Mouse (Mus musculus): ENCODE data around the gene Acbd5. TPM values are rescaled to one million over a fixed set of nuclear protein-coding genes. Genes with fewer than 3 reads are reported as not detected.

The Acbd5 gene
- polyA plus RNA-seq, 1 experiment from 2014 or later, result 40.6 TPM

DNA sequence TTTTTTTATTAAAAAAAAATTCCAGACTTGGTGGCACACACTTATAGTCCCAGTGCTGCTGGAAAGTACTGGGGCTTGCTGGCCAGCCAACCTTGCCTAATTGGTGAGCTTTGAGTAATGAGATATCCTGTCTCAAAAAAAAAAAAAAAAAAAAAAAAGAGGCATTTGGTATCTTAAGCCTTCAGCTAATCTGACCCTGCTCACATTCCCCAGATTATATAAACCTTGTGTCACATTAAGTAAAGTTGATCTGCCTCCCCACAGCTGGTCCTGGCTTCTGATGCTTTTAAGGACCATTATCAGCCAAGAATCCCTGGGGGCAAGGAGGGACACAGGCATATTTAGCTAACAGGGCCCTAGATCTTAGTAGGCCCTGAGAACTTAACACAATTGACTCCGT lies 22.3 kb upstream of the Acbd5 start:
- H3K27me3 ChIP-seq (ENCODE audit: control insufficient read depth, insufficient read depth, low read length), result no peaks in the 10 kb centered on the region
- no peak overlapping the region for H3K27ac ChIP-seq (ENCODE audit: low read depth, low read length)
- ATAC-seq (replicated peaks; ENCODE audit: low FRiP score), result no peak
- no peak overlapping the region for H3K9ac ChIP-seq (ENCODE audit: low read length)
- H3K9me3 ChIP-seq (ENCODE audit: control insufficient read depth, low read length), result no peaks in the 10 kb centered on the region
- DNase-seq (ENCODE audit: low spot score), result no peak
- H3K4me2 ChIP-seq (ENCODE audit: low read depth, low read length, severe bottlenecking), result no peak overlapping the region
- H3K36me3 ChIP-seq (ENCODE audit: control insufficient read depth, insufficient read depth, low read length), result no peaks in the 10 kb centered on the region
- 52% methylated on average over 1 of the region's 1 CpGs for WGBS
- H3K4me1 ChIP-seq (replicated peaks; ENCODE audit: control insufficient read depth, insufficient read depth, low read length), result no peaks in the 10 kb centered on the region
- H3K4me3 ChIP-seq (ENCODE audit: low read depth, low read length), result no peak overlapping the region

DNA sequence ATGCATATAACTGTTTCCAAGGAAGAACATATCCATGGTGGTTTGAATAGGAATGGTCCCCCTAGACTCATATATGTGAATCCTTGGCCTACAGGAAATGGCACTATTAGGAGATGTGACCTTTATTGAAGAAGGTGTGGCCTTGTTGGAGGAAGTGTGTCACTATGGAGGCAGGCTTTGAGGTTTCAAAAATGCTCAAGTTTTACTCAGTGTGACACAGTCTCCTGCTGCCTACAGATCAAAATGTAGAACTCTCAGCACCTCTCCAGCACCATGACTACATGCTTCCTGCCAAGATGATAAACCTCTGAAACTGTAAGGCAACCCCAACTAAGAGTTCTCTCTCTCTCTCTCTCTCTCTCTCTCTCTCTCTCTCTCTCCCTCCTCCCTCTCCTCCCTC lies 20.0 kb upstream of the Acbd5 start:
- DNase-seq (ENCODE audit: low spot score) (no peak), ATAC-seq (replicated peaks; ENCODE audit: low FRiP score) (no peak)
- H3K9me3 ChIP-seq (ENCODE audit: control insufficient read depth, low read length), result no peaks in the 10 kb centered on the region
- H3K4me1 ChIP-seq (replicated peaks; ENCODE audit: control insufficient read depth, insufficient read depth, low read length), result no peaks in the 10 kb centered on the region
- H3K27me3 ChIP-seq (ENCODE audit: control insufficient read depth, insufficient read depth, low read length), result no peaks in the 10 kb centered on the region
- no peak overlapping the region for H3K4me3 ChIP-seq (ENCODE audit: low read depth, low read length)
- no peak overlapping the region for H3K4me2 ChIP-seq (ENCODE audit: low read depth, low read length, severe bottlenecking)
- H3K27ac ChIP-seq (ENCODE audit: low read depth, low read length), result no peak overlapping the region
- H3K9ac ChIP-seq (ENCODE audit: low read length), result no peak overlapping the region
- H3K36me3 ChIP-seq (ENCODE audit: control insufficient read depth, insufficient read depth, low read length), result no peaks in the 10 kb centered on the region

DNA sequence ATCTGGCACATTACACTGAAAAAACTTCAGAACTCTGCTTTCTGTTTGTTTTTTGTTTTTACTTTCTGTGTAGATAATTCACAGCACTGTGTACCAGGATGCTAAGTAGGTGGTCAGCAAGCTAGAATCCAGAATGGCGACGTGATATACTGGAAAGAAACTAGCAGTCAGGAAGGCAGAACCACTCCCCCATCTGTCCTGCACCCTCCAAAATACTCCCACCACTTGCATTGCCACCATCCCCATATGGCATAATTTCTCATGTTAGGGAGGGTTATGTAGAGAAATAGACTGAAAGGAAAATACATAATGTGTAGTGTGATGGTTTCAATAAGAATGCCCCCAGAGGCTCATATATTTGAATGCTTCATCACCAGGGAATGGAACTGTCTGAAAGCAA lies 16.1 kb upstream of the Acbd5 start:
- H3K9ac ChIP-seq (ENCODE audit: low read length), result no peak overlapping the region
- WGBS, result 81% methylated on average over 2 of the region's 2 CpGs
- ATAC-seq (replicated peaks; ENCODE audit: low FRiP score), result no peak
- no peaks in the 10 kb centered on the region for H3K4me1 ChIP-seq (replicated peaks; ENCODE audit: control insufficient read depth, insufficient read depth, low read length)
- no peak for DNase-seq (ENCODE audit: low spot score)
- H3K27me3 ChIP-seq (ENCODE audit: control insufficient read depth, insufficient read depth, low read length), result no peaks in the 10 kb centered on the region
- no peaks in the 10 kb centered on the region for H3K36me3 ChIP-seq (ENCODE audit: control insufficient read depth, insufficient read depth, low read length)
- no peak overlapping the region for H3K4me2 ChIP-seq (ENCODE audit: low read depth, low read length, severe bottlenecking)
- H3K27ac ChIP-seq (ENCODE audit: low read depth, low read length), result no peak overlapping the region
- H3K9me3 ChIP-seq (ENCODE audit: control insufficient read depth, low read length), result no peaks in the 10 kb centered on the region
- H3K4me3 ChIP-seq (ENCODE audit: low read depth, low read length), result no peak overlapping the region

DNA sequence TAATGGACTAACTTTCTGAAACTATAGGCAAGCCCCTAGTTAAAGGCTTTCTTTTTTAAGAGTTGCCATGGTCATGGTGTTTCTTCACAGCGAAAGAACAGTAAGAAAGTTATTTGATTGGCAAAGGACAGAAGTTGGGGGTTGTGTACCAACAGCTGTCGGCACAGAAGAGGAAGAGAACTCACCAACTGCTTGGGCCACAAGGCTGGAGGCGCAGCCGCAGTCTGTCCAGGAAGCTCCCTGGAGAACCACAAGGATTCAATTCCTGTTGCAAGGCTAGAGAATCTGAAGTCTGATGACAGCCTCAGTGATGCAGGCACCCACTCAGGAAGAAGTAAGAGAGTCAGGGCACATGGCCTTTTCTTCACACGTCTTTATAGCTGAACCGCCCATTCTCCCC lies 15.4 kb upstream of the Acbd5 start:
- Histone ChIP-seq H3K9ac (ENCODE audit: low read length) (no peak overlapping the region), H3K27me3 (ENCODE audit: control insufficient read depth, insufficient read depth, low read length) (no peaks in the 10 kb centered on the region), H3K27ac (ENCODE audit: low read depth, low read length) (no peak overlapping the region), H3K9me3 (ENCODE audit: control insufficient read depth, low read length) (no peaks in the 10 kb centered on the region), H3K4me3 (ENCODE audit: low read depth, low read length) (no peak overlapping the region), H3K36me3 (ENCODE audit: control insufficient read depth, insufficient read depth, low read length) (no peaks in the 10 kb centered on the region), H3K4me1 (replicated peaks; ENCODE audit: control insufficient read depth, insufficient read depth, low read length) (no peaks in the 10 kb centered on the region), H3K4me2 (ENCODE audit: low read depth, low read length, severe bottlenecking) (no peak overlapping the region)
- no peak for DNase-seq (ENCODE audit: low spot score)
- no peak for ATAC-seq (replicated peaks; ENCODE audit: low FRiP score)
- WGBS, result 83% methylated on average over 6 of the region's 6 CpGs

DNA sequence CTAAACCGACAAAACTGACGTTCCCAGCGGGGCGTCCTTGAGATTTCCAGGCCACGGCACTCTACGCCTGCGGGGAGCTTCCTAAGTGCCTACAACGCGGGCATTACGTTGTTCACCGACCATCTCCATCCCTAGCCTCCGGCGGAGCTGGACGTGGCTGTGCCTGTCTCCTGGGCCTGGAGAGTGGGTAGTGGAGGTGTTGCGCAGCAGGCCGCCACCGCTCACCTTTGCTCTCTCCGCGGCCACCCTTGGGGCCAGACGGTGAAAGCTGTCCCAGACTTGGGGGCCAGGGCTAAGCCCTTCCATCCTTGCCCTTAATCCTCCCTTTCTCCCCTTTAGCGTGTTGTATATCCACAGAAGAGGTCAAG lies 387 bp downstream of the Acbd5 start:
- Histone ChIP-seq H3K27ac (ENCODE audit: low read depth, low read length) (peak overlapping the region; percentile 85), H3K9me3 (ENCODE audit: control insufficient read depth, low read length) (no peaks in the 10 kb centered on the region), H3K9ac (ENCODE audit: low read length) (peak overlapping the region; percentile 79), H3K27me3 (ENCODE audit: control insufficient read depth, insufficient read depth, low read length) (no peaks in the 10 kb centered on the region), H3K4me1 (replicated peaks; ENCODE audit: control insufficient read depth, insufficient read depth, low read length) (no peaks in the 10 kb centered on the region), H3K4me2 (ENCODE audit: low read depth, low read length, severe bottlenecking) (peak overlapping the region; percentile 86), H3K4me3 (ENCODE audit: low read depth, low read length) (peak overlapping the region; percentile 65), H3K36me3 (ENCODE audit: control insufficient read depth, insufficient read depth, low read length) (no peaks in the 10 kb centered on the region)
- peak; percentile 75 for DNase-seq (ENCODE audit: low spot score)
- ATAC-seq (replicated peaks; ENCODE audit: low FRiP score), result peak; percentile 73
- WGBS, result 0% methylated on average over 21 of the region's 21 CpGs

DNA sequence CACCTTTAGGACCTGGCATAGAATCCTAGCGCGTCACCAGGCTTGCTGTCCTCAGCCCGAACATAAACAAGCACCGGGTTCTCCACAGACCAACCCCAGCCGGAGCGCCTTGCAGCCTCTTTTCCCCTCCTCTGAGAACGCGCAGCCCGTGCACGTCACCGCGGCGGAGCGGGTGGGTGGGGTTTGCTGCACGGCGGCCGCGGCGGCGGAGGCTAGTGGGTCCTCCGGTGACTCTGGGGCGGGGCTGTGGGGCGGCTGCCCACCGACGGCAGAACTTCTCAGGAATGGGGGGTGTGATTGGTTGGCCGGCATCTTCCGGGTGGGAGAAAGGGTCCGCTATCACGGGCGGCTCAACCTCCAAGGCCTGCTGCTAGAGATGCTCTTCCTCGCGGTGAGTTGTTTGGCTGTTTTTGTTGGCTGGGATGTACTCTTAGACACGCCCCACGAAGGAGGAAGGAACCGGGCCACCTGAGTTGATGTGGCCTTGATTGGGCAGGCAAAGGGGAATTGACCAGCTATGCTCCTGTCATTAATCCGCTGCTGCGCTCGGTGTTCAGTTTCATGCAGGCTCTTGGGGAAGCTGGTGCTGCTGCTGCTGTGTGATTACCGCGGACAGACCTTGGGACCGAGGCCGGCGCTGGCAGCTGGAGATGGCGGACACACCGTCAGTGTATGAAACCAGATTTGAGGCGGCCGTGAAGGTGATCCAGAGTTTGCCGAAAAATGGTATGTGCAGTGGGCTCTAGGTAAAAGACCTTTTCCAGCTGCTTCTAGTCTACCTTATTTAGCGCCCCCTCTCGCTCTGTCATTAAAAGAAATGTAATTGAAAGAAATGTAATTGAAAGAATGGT lies 1.2 kb downstream of the Acbd5 start:
- Histone ChIP-seq H3K4me2 (ENCODE audit: low read depth, low read length, severe bottlenecking) (peak overlapping the region; percentile 86), H3K27me3 (ENCODE audit: control insufficient read depth, insufficient read depth, low read length) (no peaks in the 10 kb centered on the region), H3K27ac (ENCODE audit: low read depth, low read length) (peak overlapping the region; percentile 85), H3K9me3 (ENCODE audit: control insufficient read depth, low read length) (no peaks in the 10 kb centered on the region), H3K36me3 (ENCODE audit: control insufficient read depth, insufficient read depth, low read length) (no peaks in the 10 kb centered on the region), H3K9ac (ENCODE audit: low read length) (peak overlapping the region; percentile 79), H3K4me1 (replicated peaks; ENCODE audit: control insufficient read depth, insufficient read depth, low read length) (no peaks in the 10 kb centered on the region), H3K4me3 (ENCODE audit: low read depth, low read length) (peak overlapping the region; percentile 65)
- DNase-seq (ENCODE audit: low spot score) (peak; percentile 95), ATAC-seq (replicated peaks; ENCODE audit: low FRiP score) (peak; percentile 92)
- under 1% methylated on average over 50 of the region's 50 CpGs for WGBS

DNA sequence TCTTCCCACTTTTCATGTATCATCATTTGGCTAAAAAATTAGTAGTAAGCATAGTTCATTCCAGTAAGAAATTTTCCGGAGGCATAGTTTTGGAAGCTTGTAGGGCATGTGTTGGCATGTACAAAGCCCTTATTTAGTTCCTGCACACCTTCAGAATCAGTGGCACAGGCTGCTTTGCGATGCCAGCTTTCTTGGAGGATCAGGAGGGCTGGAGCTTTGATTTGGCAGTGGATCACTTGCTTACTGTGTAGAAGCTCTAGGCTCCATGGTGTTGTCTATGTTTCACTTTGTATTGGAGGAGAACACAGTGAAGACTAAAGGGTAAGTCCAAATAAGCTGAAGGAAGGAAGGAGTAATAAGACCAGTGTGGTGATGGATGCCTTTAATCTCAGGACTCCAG lies 2.5 kb downstream of the Acbd5 start:
- H3K36me3 ChIP-seq (ENCODE audit: control insufficient read depth, insufficient read depth, low read length), result no peaks in the 10 kb centered on the region
- DNase-seq (ENCODE audit: low spot score), result no peak
- H3K4me2 ChIP-seq (ENCODE audit: low read depth, low read length, severe bottlenecking), result no peak overlapping the region
- H3K27me3 ChIP-seq (ENCODE audit: control insufficient read depth, insufficient read depth, low read length), result no peaks in the 10 kb centered on the region
- H3K9ac ChIP-seq (ENCODE audit: low read length), result no peak overlapping the region
- ATAC-seq (replicated peaks; ENCODE audit: low FRiP score), result no peak
- no peak overlapping the region for H3K4me3 ChIP-seq (ENCODE audit: low read depth, low read length)
- no peaks in the 10 kb centered on the region for H3K9me3 ChIP-seq (ENCODE audit: control insufficient read depth, low read length)
- no peak overlapping the region for H3K27ac ChIP-seq (ENCODE audit: low read depth, low read length)
- H3K4me1 ChIP-seq (replicated peaks; ENCODE audit: control insufficient read depth, insufficient read depth, low read length), result no peaks in the 10 kb centered on the region
- 89% methylated on average over 2 of the region's 2 CpGs for WGBS

DNA sequence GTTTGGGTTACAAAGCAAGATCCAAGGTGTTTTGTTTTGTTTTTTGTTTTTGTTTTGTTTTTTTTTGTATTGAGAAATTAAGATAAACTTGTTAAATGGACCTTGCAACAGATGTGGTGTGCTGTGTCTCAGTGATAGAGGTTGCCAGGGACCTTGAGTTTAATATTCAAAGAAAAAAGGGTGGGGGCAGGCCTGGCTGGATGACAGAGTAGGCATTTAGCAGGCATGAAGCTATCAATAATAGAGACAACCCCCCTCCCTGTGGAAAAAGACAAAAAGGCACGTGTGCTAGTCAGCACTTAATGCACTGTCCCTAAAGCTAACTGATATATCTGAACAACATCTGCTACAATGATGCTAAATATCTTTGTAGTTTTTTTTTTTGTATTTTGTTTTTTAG lies 3.4 kb downstream of the Acbd5 start:
- Histone ChIP-seq H3K27ac (ENCODE audit: low read depth, low read length) (no peak overlapping the region), H3K4me3 (ENCODE audit: low read depth, low read length) (no peak overlapping the region), H3K36me3 (ENCODE audit: control insufficient read depth, insufficient read depth, low read length) (no peaks in the 10 kb centered on the region; the same call in 1 of the 2 replicates), H3K9ac (ENCODE audit: low read length) (no peak overlapping the region), H3K4me1 (replicated peaks; ENCODE audit: control insufficient read depth, insufficient read depth, low read length) (no peaks in the 10 kb centered on the region), H3K9me3 (ENCODE audit: control insufficient read depth, low read length) (no peaks in the 10 kb centered on the region), H3K4me2 (ENCODE audit: low read depth, low read length, severe bottlenecking) (no peak overlapping the region), H3K27me3 (ENCODE audit: control insufficient read depth, insufficient read depth, low read length) (no peaks in the 10 kb centered on the region)
- DNase-seq (ENCODE audit: low spot score), result no peak
- 73% methylated on average over 1 of the region's 1 CpGs for WGBS
- ATAC-seq (replicated peaks; ENCODE audit: low FRiP score), result no peak

DNA sequence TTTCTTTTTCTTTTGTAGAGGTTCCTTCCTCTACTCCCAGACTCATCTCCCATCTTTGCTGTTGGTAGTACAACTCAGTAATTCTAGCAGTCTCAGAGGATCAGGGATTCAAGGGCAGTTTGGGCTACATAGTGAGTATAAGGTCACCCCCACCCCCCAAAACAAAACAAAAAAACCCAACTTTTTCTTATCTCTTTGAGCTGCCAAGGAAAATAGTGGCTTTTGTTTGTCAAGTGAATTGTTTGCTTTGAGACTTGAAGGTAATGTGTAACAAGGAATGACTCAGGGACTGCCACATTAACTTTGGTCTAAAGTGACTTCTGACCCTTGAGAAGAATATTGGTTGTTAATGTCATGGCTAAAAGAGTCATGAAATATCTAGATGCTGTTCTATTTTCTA lies 7.9 kb downstream of the Acbd5 start:
- Histone ChIP-seq H3K4me2 (ENCODE audit: low read depth, low read length, severe bottlenecking) (no peak overlapping the region), H3K27ac (ENCODE audit: low read depth, low read length) (no peak overlapping the region), H3K4me1 (replicated peaks; ENCODE audit: control insufficient read depth, insufficient read depth, low read length) (no peaks in the 10 kb centered on the region), H3K4me3 (ENCODE audit: low read depth, low read length) (no peak overlapping the region), H3K9me3 (ENCODE audit: control insufficient read depth, low read length) (no peaks in the 10 kb centered on the region; the same call in 1 of the 2 replicates), H3K9ac (ENCODE audit: low read length) (no peak overlapping the region), H3K27me3 (ENCODE audit: control insufficient read depth, insufficient read depth, low read length) (no peaks in the 10 kb centered on the region), H3K36me3 (ENCODE audit: control insufficient read depth, insufficient read depth, low read length) (no peaks in the 10 kb centered on the region; the same call in 1 of the 2 replicates)
- ATAC-seq (replicated peaks; ENCODE audit: low FRiP score), result no peak
- no peak for DNase-seq (ENCODE audit: low spot score)
